Mouse (Mus musculus): ENCODE results near the gene Ctps. TPM values are rescaled to one million over a fixed set of nuclear protein-coding genes. Genes with fewer than 3 reads are reported as not detected.

Ctps gene
- polyA plus RNA-seq (2012; ENCODE audit: insufficient read depth, insufficient read length, missing spikeins), result 2.1 and 2.7 TPM in 2 replicates

DNA sequence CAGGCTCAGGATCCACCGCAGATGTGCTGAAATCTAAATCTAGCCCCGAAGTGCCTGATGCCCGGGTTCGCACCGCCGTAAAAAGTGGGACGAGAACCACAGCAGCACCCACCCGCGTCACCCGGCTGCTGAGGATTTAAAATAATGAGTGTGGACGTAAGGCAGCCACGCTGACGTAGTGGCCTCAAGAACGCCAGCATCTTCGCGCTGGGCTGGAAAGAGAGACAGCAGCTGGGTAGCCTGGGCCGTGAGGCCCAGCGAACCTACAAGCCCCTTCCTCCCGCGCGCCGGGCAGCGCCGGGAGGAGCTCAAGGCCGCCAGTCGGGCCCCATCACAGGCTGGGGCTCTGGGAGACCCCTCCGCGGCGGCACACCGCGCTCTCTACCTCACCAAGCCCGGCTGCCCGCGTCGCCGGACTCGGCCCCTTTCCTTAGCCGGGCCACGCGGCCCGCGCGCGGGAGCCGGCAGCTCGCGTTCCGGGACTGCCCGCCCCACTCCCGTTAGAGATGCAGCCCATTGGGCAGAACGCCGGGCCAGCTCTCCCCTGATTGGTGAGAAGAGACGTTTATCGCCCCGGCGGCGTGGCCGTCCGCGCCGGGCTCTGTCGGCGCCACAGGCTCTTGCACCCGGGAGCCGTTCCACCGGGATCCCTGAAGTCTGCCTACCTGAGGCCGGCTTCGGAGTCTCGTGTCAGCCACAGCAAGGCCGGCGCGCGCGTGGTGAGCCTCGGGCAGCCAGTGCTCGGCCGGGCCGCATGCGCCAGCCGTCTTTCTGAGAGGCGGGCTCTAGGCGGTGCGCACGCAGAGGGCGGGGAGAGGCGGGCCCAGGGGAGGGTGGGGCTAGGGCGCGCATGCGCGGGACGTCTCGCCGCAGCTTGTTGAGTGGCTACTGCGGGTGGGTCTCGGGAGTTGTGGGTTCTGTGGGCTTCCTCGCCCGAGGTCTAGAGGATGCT, at the start of gene Ctps:
Gene Ctps (minus strand): TSS at position 791 of the 952 bp plus-strand sequence.
- no peak for TF ChIP-seq CTCF (IDR thresholded peaks at IDR 0.05; ENCODE audit: low read depth, low read length)
- no peak for TF ChIP-seq POLR2A (IDR thresholded peaks at IDR 0.05; ENCODE audit: borderline replicate concordance, low read depth, low read length)
- peaks cover 14% of the 10 kb centered on the region for H3K4me1 ChIP-seq (ENCODE audit: control insufficient read depth, insufficient read depth, low read length)
- peak within 1 kb of the TSS; percentile 90 for H3K4me3 ChIP-seq (ENCODE audit: insufficient read depth, low read length)

DNA sequence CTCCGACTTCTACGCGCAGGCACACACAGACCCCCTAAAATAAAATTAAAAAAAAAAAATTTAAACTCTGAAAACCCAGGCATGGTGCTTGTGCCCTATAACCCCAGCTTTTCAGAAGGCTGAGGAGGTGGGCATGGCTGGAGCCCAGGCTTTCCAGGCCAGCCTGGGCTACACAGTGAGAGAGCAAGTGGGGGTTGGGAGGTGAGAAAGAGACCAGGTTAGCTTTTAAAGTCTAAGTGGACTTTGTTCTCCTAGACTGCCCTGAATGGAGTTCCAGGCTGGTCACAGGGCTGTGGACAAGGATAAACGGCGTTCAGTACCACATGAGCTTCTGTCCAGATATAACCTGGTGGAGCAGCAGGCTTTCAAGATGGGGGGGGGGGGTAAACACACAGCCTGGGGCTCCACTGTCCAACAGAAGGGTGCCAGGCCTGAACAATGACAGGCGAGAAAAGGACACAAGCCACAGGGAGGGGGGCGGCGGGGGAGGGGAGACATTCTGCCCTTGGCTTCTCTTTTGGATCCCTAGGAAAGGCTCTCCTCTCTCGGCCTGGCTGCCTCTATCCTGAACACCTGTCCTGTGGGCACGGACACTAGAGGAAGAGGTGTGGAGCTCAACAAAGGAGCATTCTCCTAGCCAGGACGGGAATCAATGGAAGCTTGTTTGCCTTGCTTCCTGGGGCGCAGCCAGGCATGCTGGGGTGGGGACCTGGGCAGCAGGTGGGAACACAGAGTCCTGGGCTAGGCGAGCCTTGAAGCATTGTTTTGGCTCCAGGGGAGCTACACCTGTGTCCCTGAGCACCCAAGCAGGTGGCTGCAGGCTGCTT, 46.3 kb upstream of the Ctps start:
- Histone ChIP-seq H3K4me1 (ENCODE audit: control insufficient read depth, insufficient read depth, low read length) (no peaks in the 10 kb centered on the region), H3K4me3 (ENCODE audit: insufficient read depth, low read length) (no peak overlapping the region), H3K27ac (ENCODE audit: insufficient read depth, low read depth, low read length) (no peak overlapping the region)
- TF ChIP-seq POLR2A (IDR thresholded peaks at IDR 0.05; ENCODE audit: borderline replicate concordance, low read depth, low read length) (no peak), CTCF (IDR thresholded peaks at IDR 0.05; ENCODE audit: low read depth, low read length) (no peak)

More for the DNA sequence above, at the start of gene Ctps:
- peak within 1 kb of the TSS; percentile 25 for H3K27ac ChIP-seq (ENCODE audit: insufficient read depth, low read depth, low read length)

DNA sequence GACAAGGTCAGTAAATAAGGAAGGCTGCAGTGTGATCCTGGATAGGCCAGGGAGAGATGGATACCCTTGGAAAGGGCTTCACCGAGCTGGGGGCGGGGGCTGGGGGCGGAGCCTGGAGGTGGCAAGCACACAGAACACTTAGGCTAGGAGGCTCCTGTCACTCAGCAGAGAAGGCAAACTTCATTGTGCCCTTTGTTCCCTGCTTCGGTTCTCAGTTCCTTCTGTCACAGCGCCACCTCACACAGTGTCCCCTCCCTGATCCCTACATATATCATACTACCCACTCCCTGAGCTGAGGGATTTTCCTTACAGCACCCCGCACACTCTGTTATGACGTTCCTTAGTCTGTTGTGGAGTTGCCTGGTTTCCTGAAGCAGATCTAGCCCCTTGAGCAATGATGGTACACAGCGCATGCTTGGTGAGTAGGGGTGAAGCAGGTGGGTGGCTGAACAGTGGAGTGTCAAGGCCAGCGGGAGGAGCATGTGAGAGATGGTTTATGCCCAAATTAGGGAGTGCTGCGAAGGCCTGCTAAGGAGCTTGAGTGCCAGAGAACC, 45.5 kb upstream of the Ctps start:
- Histone ChIP-seq H3K4me1 (ENCODE audit: control insufficient read depth, insufficient read depth, low read length) (no peaks in the 10 kb centered on the region), H3K27ac (ENCODE audit: insufficient read depth, low read depth, low read length) (no peak overlapping the region), H3K4me3 (ENCODE audit: insufficient read depth, low read length) (no peak overlapping the region)
- TF ChIP-seq CTCF (IDR thresholded peaks at IDR 0.05; ENCODE audit: low read depth, low read length) (no peak), POLR2A (IDR thresholded peaks at IDR 0.05; ENCODE audit: borderline replicate concordance, low read depth, low read length) (no peak)

DNA sequence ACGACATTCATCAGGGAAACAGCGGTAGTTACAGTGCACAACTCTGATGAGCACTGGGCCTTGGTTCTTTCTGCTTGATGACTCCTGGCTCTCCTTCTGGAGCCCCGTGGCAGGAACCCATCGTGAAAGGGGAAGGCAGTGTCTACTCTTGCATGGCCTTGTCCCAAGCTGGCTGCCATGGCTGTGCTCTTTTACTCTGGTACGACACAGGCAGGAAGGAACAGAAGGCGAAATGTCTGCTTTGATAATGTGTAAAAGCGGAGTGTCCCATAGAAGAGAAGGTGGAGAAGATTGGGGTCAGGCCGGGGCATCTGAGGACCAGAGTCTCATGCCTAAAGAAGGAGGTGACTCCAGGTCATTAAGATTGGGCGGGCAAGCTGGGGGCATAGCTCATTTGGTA, 44.6 kb upstream of the Ctps start:
- TF ChIP-seq CTCF (IDR thresholded peaks at IDR 0.05; ENCODE audit: low read depth, low read length) (no peak), POLR2A (IDR thresholded peaks at IDR 0.05; ENCODE audit: borderline replicate concordance, low read depth, low read length) (no peak)
- Histone ChIP-seq H3K27ac (ENCODE audit: insufficient read depth, low read depth, low read length) (no peak overlapping the region), H3K4me1 (ENCODE audit: control insufficient read depth, insufficient read depth, low read length) (no peaks in the 10 kb centered on the region), H3K4me3 (ENCODE audit: insufficient read depth, low read length) (no peak overlapping the region)

DNA sequence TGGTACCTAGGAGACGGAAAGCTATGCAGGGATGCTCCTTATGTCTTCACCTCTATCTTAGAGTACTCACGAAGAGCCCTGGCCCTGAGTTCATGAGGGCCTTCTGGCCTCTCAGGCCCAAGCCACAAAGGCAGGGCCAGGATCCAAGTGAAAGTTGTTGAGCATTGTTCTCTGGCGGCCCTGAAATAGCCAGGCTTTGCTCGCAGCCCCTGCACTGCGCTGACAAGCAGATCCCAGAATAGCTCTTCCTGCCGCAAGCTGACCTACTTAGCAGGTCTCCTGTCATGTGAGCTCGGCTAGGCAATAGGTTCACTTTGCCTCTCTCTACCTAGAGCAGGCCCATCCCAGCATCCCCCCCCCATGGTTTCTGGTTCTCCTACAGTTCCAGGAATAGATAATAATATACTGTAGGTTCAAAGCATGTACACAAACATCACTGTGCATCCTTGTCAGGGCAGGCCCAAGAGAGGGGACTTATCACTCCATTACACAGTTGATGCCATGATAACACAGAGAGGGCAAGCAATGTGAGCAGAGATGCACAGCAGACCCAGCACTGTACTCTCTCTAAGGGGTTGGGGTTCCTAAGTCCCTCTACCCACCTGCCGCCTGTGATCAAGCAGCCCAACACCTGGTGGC, 43.7 kb upstream of the Ctps start:
- no peaks in the 10 kb centered on the region for H3K4me1 ChIP-seq (ENCODE audit: control insufficient read depth, insufficient read depth, low read length)
- H3K27ac ChIP-seq (ENCODE audit: insufficient read depth, low read depth, low read length), result no peak overlapping the region
- no peak overlapping the region for H3K4me3 ChIP-seq (ENCODE audit: insufficient read depth, low read length)
- no peak for TF ChIP-seq POLR2A (IDR thresholded peaks at IDR 0.05; ENCODE audit: borderline replicate concordance, low read depth, low read length)
- no peak for TF ChIP-seq CTCF (IDR thresholded peaks at IDR 0.05; ENCODE audit: low read depth, low read length)

DNA sequence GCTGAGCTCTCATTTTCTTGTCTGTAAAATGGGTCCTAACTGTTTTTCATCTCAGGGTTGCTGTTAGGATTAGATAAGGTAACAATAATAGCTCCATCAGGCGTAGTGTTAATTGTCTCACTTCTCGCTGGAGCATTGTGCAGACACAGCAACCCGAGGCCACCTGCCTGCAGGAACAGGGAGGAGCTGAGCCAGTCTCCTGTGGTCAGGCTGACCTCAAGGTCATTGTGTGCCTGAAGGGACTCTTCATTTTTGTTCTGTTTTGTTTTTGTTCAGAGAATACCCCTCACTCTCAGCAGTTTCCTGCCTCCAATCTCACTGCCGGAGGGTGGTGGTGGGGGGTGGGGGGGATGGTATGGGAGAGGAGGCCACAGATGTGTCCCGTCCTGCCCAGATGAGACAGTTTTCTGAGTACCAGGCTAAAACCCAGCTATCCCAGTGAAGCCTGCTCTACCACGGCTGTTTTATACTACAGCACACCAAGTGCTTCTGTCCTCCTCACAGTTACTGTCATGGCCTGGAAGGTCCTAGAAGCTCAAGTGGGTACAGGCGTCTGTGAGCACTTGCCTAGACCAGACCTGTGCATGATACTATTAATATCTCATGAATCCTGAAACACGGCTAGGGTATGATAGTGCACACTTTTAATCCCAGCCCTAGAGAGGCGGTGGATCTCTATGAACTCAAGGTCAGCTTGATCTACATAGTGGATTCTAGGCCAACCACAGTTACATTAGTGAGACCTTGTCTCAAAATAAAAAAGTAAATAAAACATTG, 42.4 kb upstream of the Ctps start:
- Histone ChIP-seq H3K4me1 (ENCODE audit: control insufficient read depth, insufficient read depth, low read length) (no peaks in the 10 kb centered on the region), H3K27ac (ENCODE audit: insufficient read depth, low read depth, low read length) (no peak overlapping the region), H3K4me3 (ENCODE audit: insufficient read depth, low read length) (no peak overlapping the region)
- TF ChIP-seq CTCF (IDR thresholded peaks at IDR 0.05; ENCODE audit: low read depth, low read length) (no peak), POLR2A (IDR thresholded peaks at IDR 0.05; ENCODE audit: borderline replicate concordance, low read depth, low read length) (no peak)

DNA sequence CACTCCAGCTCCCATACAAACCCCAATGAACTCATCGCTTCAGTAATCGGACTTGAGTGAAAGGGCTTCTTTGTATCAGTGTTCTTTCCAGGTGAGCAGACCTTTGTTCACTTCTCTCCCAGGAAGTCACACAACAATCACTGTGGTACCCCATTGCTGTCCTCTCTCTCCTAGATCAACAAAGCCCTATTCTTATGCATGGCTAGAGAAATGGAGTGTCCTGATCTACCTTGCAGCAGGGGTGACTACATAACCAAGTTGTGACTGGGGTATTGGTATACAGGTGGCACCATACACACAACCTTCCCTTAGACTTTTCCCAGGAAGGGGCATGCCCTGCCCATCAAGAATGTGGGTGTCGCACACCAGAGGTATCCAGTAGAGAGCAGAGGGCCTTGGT, 40.9 kb upstream of the Ctps start:
- Histone ChIP-seq H3K27ac (ENCODE audit: insufficient read depth, low read depth, low read length) (no peak overlapping the region), H3K4me3 (ENCODE audit: insufficient read depth, low read length) (no peak overlapping the region), H3K4me1 (ENCODE audit: control insufficient read depth, insufficient read depth, low read length) (no peaks in the 10 kb centered on the region)
- TF ChIP-seq CTCF (IDR thresholded peaks at IDR 0.05; ENCODE audit: low read depth, low read length) (no peak), POLR2A (IDR thresholded peaks at IDR 0.05; ENCODE audit: borderline replicate concordance, low read depth, low read length) (no peak)

DNA sequence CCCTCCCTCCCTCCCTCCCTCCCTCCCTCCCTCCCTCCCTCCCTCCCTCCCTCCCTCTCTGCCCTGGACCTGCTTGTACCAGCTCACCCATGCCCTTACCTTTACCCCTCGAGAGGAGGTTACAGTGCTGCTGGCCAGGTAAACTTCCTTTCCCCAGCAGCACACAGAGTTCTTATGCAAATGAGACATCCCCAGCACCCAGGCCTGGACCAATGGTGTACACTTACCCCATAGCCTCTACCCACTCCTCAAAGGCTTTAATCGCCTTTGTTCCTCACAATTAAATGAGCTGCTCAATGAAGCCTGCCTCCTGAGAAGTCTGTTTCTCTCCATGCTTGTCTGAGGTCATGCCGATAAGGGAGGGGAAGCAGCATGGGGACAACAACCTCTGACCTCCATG, 36.9 kb upstream of the Ctps start:
- no peak overlapping the region for H3K27ac ChIP-seq (ENCODE audit: insufficient read depth, low read depth, low read length)
- H3K4me1 ChIP-seq (ENCODE audit: control insufficient read depth, insufficient read depth, low read length), result no peaks in the 10 kb centered on the region
- H3K4me3 ChIP-seq (ENCODE audit: insufficient read depth, low read length), result no peak overlapping the region
- TF ChIP-seq CTCF (IDR thresholded peaks at IDR 0.05; ENCODE audit: low read depth, low read length) (no peak), POLR2A (IDR thresholded peaks at IDR 0.05; ENCODE audit: borderline replicate concordance, low read depth, low read length) (no peak)

All from bone marrow macrophage, adult 2 months (primary cell).